Mouse (Mus musculus): ENCODE measurements at regions not wholly inside any gene's neighbourhood (a gene's known extent, or its start where the extent isn't known, plus 50 kb on each side); places are given as distances from the start of the nearest gene placed in this dataset.

- Histone ChIP-seq H3K9me3 (replicated peaks) (no peaks in the 10 kb centered on the region), H3K27me3 (no peaks in the 10 kb centered on the region), H3K4me1 (peaks cover 8% of the 10 kb centered on the region), H3K9ac (no peak overlapping the region), H3K27ac (0 out of 2 replicates have a peak overlapping the region, but pooled peaks have one; percentile 27), H3K4me3 (replicated peaks) (no peak overlapping the region), H3K36me3 (no peaks in the 10 kb centered on the region), H3K4me2 (no peak overlapping the region)
- WGBS, result 44% methylated on average over 3 of the region's 3 CpGs
- no peak for ATAC-seq (replicated peaks; ENCODE audit: low FRiP score)
These were observed 1199.4 kb downstream of the Slc22a22 start for GRCm38 (mm10) chr15:56278006-56278405.

GRCm38 (mm10) chr15:56248731-56249130, 1228.7 kb downstream of the Slc22a22 start:
- WGBS, result 73% methylated on average over 1 of the region's 1 CpGs
- Histone ChIP-seq H3K4me3 (replicated peaks) (no peak overlapping the region), H3K4me2 (no peak overlapping the region), H3K27ac (no peak overlapping the region), H3K9ac (no peak overlapping the region), H3K36me3 (no peaks in the 10 kb centered on the region), H3K27me3 (no peaks in the 10 kb centered on the region), H3K9me3 (replicated peaks) (no peaks in the 10 kb centered on the region), H3K4me1 (peaks cover 4% of the 10 kb centered on the region; the same call in 1 of the 2 replicates)
- ATAC-seq (replicated peaks; ENCODE audit: low FRiP score), result no peak

DNA sequence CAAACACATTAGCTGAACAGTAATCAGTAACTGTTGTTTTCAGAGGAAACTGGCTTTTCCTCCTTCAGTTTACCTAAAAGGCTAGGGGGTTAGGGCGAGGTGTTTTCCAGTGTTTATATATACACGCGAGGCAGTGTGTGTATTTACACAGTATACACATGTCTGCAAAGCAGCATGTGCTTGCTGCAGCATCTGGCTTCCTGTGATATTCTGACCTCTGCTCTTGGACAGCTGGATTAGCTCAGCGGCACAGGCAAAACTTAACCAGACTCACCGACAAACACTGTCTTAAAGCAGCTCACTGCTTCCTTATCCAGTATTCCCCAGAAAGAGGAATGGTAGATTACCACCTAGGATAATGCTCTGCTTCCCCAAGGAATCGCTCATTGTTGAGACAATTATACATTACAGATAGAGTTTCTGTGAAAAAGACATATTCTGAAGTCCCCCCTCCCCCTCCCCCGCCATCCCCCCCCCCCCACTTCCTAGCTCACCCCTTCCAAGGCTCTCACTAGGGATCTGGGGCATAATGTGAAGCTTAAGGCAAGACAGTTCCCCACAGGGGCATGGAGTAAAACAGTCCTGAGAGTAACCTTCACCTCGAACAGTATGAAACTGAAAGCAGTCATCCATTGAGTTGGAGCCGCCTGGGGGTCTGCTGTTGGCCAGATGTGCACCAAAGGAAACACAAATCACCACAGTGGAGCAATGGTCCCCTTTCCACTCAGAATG, 1233.3 kb downstream of the Slc22a22 start:
- Histone ChIP-seq H3K4me3 (replicated peaks) (no peak overlapping the region), H3K27ac (no peak overlapping the region), H3K36me3 (no peaks in the 10 kb centered on the region), H3K27me3 (no peaks in the 10 kb centered on the region), H3K9ac (no peak overlapping the region), H3K9me3 (replicated peaks) (no peaks in the 10 kb centered on the region), H3K4me2 (no peak overlapping the region), H3K4me1 (peaks cover 4% of the 10 kb centered on the region; the same call in 1 of the 2 replicates)
- peak; percentile 58; the same call in 1 of the 2 replicates for ATAC-seq (replicated peaks; ENCODE audit: low FRiP score)
- WGBS, result 33% methylated on average over 9 of the region's 9 CpGs

GRCm38 (mm10) chr15:56202552-56202951, 1274.9 kb downstream of the Slc22a22 start:
- Histone ChIP-seq H3K4me2 (no peak overlapping the region), H3K4me1 (no peaks in the 10 kb centered on the region), H3K9me3 (replicated peaks) (no peaks in the 10 kb centered on the region), H3K27ac (no peak overlapping the region), H3K4me3 (replicated peaks) (no peak overlapping the region), H3K36me3 (no peaks in the 10 kb centered on the region), H3K27me3 (no peaks in the 10 kb centered on the region), H3K9ac (no peak overlapping the region)
- WGBS, result 79% methylated on average over 5 of the region's 5 CpGs
- ATAC-seq (replicated peaks; ENCODE audit: low FRiP score), result no peak

DNA sequence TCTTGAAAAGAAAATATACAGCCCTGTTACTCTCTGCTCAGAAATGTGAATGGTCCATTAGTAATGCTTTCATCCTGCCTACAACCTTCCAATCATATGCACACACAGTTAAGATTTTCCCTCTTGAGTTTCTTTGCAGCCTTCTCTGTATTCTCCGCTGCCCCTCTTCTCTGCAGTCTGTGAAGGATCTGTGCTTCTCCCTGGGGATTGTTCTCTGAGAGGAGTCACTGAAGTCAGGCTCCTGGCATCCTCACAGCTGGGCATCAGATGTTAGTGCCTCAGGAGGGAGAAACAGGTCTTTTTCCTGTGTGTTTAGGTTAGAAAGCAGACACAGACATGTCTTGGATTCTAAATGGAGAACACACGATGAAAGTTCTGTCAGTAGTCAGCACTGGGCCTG, 1278.1 kb downstream of the Slc22a22 start:
- no peak for ATAC-seq (replicated peaks; ENCODE audit: low FRiP score)
- WGBS, result 56% methylated on average over 2 of the region's 2 CpGs
- Histone ChIP-seq H3K36me3 (no peaks in the 10 kb centered on the region), H3K4me3 (replicated peaks) (no peak overlapping the region), H3K9me3 (replicated peaks) (no peaks in the 10 kb centered on the region), H3K4me1 (no peaks in the 10 kb centered on the region), H3K27me3 (no peaks in the 10 kb centered on the region), H3K27ac (no peak overlapping the region), H3K9ac (no peak overlapping the region), H3K4me2 (no peak overlapping the region)

DNA sequence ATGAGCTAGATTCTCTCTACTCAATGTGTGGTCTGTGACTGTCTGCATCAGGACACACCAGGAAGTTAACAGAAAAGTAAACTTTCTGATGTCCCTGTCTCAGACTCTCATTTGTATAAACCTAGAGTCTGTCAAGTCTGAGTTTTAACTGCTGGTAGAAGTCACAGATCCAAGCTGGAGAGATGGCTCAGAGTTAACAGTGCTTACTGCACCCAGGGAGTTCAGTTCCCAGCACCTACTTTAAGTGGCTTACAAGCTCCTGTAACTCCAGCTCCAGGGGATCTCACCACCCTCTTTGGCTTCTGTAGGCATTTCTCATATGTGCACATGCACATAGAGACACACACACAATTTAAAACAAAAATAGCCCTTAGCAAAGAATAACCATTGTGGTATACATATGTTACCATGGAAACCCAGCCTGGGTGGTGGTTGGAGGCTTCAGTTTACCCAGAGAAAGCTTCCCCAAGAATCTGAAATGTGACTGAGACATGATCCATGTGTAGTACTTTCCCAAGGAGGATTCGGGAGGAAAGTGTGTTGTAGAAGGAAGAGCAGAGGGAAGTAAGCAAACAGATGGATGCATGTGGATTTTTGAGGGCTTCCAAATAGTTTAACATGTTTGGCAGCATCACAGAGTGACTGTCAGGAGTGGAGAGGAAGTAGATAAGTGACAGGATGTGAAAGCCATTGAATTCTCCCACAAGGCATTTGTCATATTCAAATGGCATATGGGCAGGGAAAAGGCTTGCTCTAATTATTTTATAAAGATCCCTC, 1279.8 kb downstream of the Slc22a22 start:
- Histone ChIP-seq H3K9me3 (replicated peaks) (no peaks in the 10 kb centered on the region), H3K27me3 (no peaks in the 10 kb centered on the region), H3K4me2 (no peak overlapping the region), H3K4me1 (no peaks in the 10 kb centered on the region), H3K4me3 (replicated peaks) (no peak overlapping the region), H3K27ac (no peak overlapping the region), H3K9ac (no peak overlapping the region), H3K36me3 (no peaks in the 10 kb centered on the region)
- 49% methylated on average over 1 of the region's 1 CpGs for WGBS
- ATAC-seq (replicated peaks; ENCODE audit: low FRiP score), result no peak

- Histone ChIP-seq H3K4me1 (no peaks in the 10 kb centered on the region), H3K4me2 (no peak overlapping the region), H3K27ac (no peak overlapping the region), H3K27me3 (no peaks in the 10 kb centered on the region), H3K9ac (no peak overlapping the region), H3K9me3 (replicated peaks) (no peaks in the 10 kb centered on the region), H3K4me3 (replicated peaks) (no peak overlapping the region), H3K36me3 (no peaks in the 10 kb centered on the region)
- 27% methylated on average over 6 of the region's 6 CpGs for WGBS
- no peak for ATAC-seq (replicated peaks; ENCODE audit: low FRiP score)
These were observed 1311.2 kb downstream of the Slc22a22 start for GRCm38 (mm10) chr15:56166236-56166635.

GRCm38 (mm10) chr15:56158726-56159125, 1318.7 kb downstream of the Slc22a22 start:
- no peaks in the 10 kb centered on the region for H3K27me3 ChIP-seq
- no peaks in the 10 kb centered on the region for H3K4me1 ChIP-seq
- ATAC-seq (replicated peaks; ENCODE audit: low FRiP score), result no peak
- no peaks in the 10 kb centered on the region for H3K36me3 ChIP-seq
- 0 out of 2 replicates have a peak, but pooled peaks cover 4% of the 10 kb centered on the region for H3K9me3 ChIP-seq (replicated peaks)
- no peak overlapping the region for H3K27ac ChIP-seq
- H3K4me2 ChIP-seq, result no peak overlapping the region
- 36% methylated on average over 2 of the region's 2 CpGs for WGBS
- no peak overlapping the region for H3K9ac ChIP-seq
- H3K4me3 ChIP-seq (replicated peaks), result no peak overlapping the region

DNA sequence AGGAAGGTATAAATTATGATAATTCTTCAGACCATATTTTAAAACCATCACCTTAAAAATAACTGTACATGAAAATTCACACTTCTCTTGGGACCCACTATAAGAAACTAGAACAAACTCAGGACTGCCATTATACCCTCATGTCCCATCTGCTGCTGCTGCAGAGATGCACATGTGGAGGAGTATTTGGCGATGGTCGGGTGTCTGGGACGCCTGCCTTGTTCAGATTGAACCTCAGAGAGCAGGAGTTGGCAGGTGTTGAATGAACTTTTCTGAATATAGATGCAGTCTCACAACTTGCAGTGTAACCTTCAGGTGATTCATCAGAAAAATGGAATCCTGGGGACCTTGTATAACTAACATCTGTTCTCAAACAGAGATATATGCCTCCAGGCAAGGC, 1338.0 kb downstream of the Slc22a22 start:
- H3K9me3 ChIP-seq (replicated peaks), result no peaks in the 10 kb centered on the region
- H3K36me3 ChIP-seq, result no peaks in the 10 kb centered on the region
- H3K4me3 ChIP-seq (replicated peaks), result no peak overlapping the region
- 83% methylated on average over 3 of the region's 3 CpGs for WGBS
- H3K4me1 ChIP-seq, result no peaks in the 10 kb centered on the region
- H3K27me3 ChIP-seq, result no peaks in the 10 kb centered on the region
- no peak overlapping the region for H3K9ac ChIP-seq
- no peak overlapping the region for H3K4me2 ChIP-seq
- H3K27ac ChIP-seq, result no peak overlapping the region
- no peak for ATAC-seq (replicated peaks; ENCODE audit: low FRiP score)

DNA sequence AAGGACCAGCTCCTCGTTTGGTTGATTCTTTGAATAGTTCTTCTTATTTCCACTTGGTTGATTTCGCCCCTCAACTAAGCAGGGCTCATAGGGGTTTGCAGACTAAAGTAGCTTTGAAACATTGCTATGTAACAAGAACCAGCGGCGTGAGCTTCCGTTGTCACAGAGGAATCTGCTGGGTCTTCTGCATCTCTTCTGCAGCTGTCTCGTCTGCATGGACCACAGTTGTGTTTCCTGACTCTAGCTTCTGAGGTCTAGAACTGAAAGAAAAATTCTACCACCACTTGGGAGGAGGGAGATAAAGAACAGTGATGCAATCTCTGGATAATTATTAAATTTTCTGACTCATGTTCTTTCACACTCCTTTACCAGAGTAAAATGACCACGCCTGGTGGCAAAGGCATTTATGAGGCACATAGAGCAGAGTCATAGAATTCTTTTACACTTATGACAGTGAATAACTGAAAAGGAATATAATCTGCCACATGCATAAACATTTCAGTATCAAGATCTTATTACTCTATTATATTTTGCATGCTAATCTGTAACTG, 1340.9 kb downstream of the Slc22a22 start:
- WGBS, result 78% methylated on average over 7 of the region's 7 CpGs
- H3K9me3 ChIP-seq (replicated peaks), result no peaks in the 10 kb centered on the region
- no peak overlapping the region for H3K9ac ChIP-seq
- H3K4me3 ChIP-seq (replicated peaks), result no peak overlapping the region
- H3K36me3 ChIP-seq, result no peaks in the 10 kb centered on the region
- no peak overlapping the region for H3K27ac ChIP-seq
- H3K4me1 ChIP-seq, result no peaks in the 10 kb centered on the region
- no peaks in the 10 kb centered on the region for H3K27me3 ChIP-seq
- ATAC-seq (replicated peaks; ENCODE audit: low FRiP score), result no peak
- H3K4me2 ChIP-seq, result no peak overlapping the region

GRCm38 (mm10) chr15:56128029-56128428, 1349.4 kb downstream of the Slc22a22 start:
- no peaks in the 10 kb centered on the region for H3K27me3 ChIP-seq
- H3K27ac ChIP-seq, result no peak overlapping the region
- H3K4me3 ChIP-seq (replicated peaks), result no peak overlapping the region
- H3K4me1 ChIP-seq, result no peaks in the 10 kb centered on the region
- no peak overlapping the region for H3K9ac ChIP-seq
- H3K4me2 ChIP-seq, result no peak overlapping the region
- no peaks in the 10 kb centered on the region for H3K36me3 ChIP-seq
- no peaks in the 10 kb centered on the region for H3K9me3 ChIP-seq (replicated peaks)
- WGBS, result 96% methylated on average over 1 of the region's 1 CpGs
- no peak for ATAC-seq (replicated peaks; ENCODE audit: low FRiP score)

GRCm38 (mm10) chr15:56119287-56120065, 1357.9 kb downstream of the Slc22a22 start:
- Histone ChIP-seq H3K4me3 (replicated peaks) (no peak overlapping the region), H3K36me3 (no peaks in the 10 kb centered on the region), H3K9ac (no peak overlapping the region), H3K27ac (no peak overlapping the region), H3K4me2 (no peak overlapping the region), H3K27me3 (no peaks in the 10 kb centered on the region), H3K4me1 (no peaks in the 10 kb centered on the region), H3K9me3 (replicated peaks) (no peaks in the 10 kb centered on the region)
- no peak for ATAC-seq (replicated peaks; ENCODE audit: low FRiP score)

All from kidney, embryonic 15.5 days (tissue).